Mouse (Mus musculus): ENCODE measurements around the gene Stip1. TPM values are rescaled to one million over a fixed set of nuclear protein-coding genes. Genes with fewer than 3 reads are reported as not detected.

The Stip1 gene
- polyA plus RNA-seq, 1 experiment from 2014 or later: 51.8 TPM

DNA sequence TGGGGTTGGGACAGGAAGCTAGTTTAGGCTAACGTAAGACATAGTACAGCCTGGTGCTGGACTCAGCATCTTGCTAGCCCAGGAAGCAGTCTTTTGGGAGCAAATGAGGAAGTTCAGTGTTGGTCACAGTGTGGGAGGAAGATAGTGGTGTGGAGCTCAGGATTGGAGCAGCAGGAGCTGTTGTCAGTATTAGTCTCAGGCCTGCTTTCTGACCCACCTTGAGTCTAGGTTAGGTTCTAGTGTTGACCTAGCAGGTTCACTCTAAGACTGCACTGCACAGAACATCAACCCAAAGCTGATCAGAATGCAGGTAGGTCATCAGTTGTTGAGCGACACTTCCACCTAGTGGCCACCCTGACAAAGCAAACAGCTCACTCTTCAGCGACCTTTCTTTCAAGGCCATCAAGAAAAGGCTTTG lies 19.5 kb downstream of the Stip1 start:
- Histone ChIP-seq H3K4me2 (replicated peaks; ENCODE audit: low read depth, low read length) (no peak overlapping the region), H3K27ac (ENCODE audit: low read length) (0 out of 2 replicates have a peak overlapping the region, but pooled peaks have one; percentile 4), H3K9me3 (ENCODE audit: low read length) (no peaks in the 10 kb centered on the region)

DNA sequence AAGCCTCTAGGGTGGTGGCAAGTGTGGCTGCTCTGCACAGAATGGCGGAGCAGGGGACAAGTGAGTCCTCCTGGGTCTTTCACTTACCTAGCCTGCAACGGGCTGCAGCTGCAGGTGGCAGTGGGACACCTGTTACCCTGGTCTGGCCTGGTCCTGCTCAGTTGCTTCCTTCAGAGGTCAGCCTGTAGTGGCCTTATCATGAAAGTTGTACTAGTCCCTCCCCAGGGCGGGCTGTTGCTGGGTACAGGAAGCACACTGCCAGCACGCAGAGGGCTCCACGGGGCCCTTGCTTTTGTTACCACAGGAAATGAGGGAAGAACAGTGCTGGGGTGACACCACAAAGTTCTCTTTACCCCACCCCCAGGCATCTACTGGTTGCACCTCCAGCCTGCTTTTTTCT lies 20.6 kb downstream of the Stip1 start, which contains the start of gene Fermt3:
Fermt3 (minus strand) TSS at position 279 of the 400 bp plus-strand sequence.
- Histone ChIP-seq H3K4me2 (replicated peaks; ENCODE audit: low read depth, low read length) (peak within 1 kb of the TSS; percentile 19; the same call in 1 of the 2 replicates), H3K36me3 (ENCODE audit: insufficient read depth, low read length) (peaks cover 14% of the 10 kb centered on the region; the same call in 1 of the 2 replicates), H3K9ac (replicated peaks; ENCODE audit: low read depth) (no peak within 1 kb of the TSS), H3K9me3 (ENCODE audit: low read length) (no peaks in the 10 kb centered on the region), H3K4me1 (ENCODE audit: insufficient read depth, low read depth, low read length) (no peaks in the 10 kb centered on the region), H3K4me3 (ENCODE audit: low read depth, low read length) (no peak within 1 kb of the TSS), H3K27ac (ENCODE audit: low read length) (peak within 1 kb of the TSS; percentile 47), H3K27me3 (replicated peaks; ENCODE audit: insufficient read depth, low read length) (no peaks in the 10 kb centered on the region)
- peak; percentile 60 for DNase-seq (ENCODE audit: low spot score)
- WGBS: 57% methylated on average over 5 of the region's 5 CpGs
- ATAC-seq: peak; percentile 70
- TF ChIP-seq EP300 (IDR thresholded peaks at IDR 0.05) (no peak), CTCF (IDR thresholded peaks at IDR 0.05) (no peak)

More for the DNA sequence above, 19.5 kb downstream of the Stip1 start:
- peak; percentile 83 for DNase-seq (ENCODE audit: low spot score)
- H3K4me3 ChIP-seq (ENCODE audit: low read depth, low read length): no peak overlapping the region
- WGBS: 39% methylated on average over 3 of the region's 3 CpGs
- no peak for TF ChIP-seq EP300 (IDR thresholded peaks at IDR 0.05)
- peak; percentile 90 for TF ChIP-seq CTCF (IDR thresholded peaks at IDR 0.05)
- no peaks in the 10 kb centered on the region for H3K27me3 ChIP-seq (replicated peaks; ENCODE audit: insufficient read depth, low read length)
- no peaks in the 10 kb centered on the region for H3K4me1 ChIP-seq (ENCODE audit: insufficient read depth, low read depth, low read length)
- no peak overlapping the region for H3K9ac ChIP-seq (replicated peaks; ENCODE audit: low read depth)
- peaks cover 22% of the 10 kb centered on the region for H3K36me3 ChIP-seq (ENCODE audit: insufficient read depth, low read length)
- peak; percentile 73 for ATAC-seq

DNA sequence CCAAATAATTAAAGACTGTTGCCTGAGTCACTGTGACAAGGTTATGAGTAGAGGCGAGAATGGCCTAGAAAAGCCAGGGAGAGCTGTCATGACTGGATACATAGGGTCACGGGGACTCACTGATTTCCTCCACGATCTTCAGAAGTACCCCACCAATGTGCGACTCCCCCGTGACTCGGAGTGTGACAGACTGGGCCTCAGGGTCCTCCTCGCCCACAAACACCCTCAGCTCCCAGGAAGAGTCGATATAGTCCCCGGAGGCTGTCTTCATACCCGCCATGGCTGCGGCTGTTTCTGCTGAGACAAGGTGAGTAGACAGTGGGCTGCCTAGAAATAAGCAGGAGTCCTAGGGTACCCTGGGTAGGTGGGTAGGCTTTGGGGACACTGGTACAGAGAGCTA lies 21.2 kb downstream of the Stip1 start:
- ATAC-seq (no peak), DNase-seq (ENCODE audit: low spot score) (no peak)
- TF ChIP-seq CTCF (IDR thresholded peaks at IDR 0.05) (no peak), EP300 (IDR thresholded peaks at IDR 0.05) (no peak)
- Histone ChIP-seq H3K9ac (replicated peaks; ENCODE audit: low read depth) (no peak overlapping the region), H3K4me1 (ENCODE audit: insufficient read depth, low read depth, low read length) (no peaks in the 10 kb centered on the region), H3K36me3 (ENCODE audit: insufficient read depth, low read length) (peaks cover 10% of the 10 kb centered on the region; the same call in 1 of the 2 replicates), H3K9me3 (ENCODE audit: low read length) (no peaks in the 10 kb centered on the region), H3K4me2 (replicated peaks; ENCODE audit: low read depth, low read length) (peak overlapping the region; percentile 17; the same call in 1 of the 2 replicates), H3K4me3 (ENCODE audit: low read depth, low read length) (no peak overlapping the region), H3K27ac (ENCODE audit: low read length) (peak overlapping the region; percentile 47), H3K27me3 (replicated peaks; ENCODE audit: insufficient read depth, low read length) (no peaks in the 10 kb centered on the region)
- 77% methylated on average over 11 of the region's 11 CpGs for WGBS

DNA sequence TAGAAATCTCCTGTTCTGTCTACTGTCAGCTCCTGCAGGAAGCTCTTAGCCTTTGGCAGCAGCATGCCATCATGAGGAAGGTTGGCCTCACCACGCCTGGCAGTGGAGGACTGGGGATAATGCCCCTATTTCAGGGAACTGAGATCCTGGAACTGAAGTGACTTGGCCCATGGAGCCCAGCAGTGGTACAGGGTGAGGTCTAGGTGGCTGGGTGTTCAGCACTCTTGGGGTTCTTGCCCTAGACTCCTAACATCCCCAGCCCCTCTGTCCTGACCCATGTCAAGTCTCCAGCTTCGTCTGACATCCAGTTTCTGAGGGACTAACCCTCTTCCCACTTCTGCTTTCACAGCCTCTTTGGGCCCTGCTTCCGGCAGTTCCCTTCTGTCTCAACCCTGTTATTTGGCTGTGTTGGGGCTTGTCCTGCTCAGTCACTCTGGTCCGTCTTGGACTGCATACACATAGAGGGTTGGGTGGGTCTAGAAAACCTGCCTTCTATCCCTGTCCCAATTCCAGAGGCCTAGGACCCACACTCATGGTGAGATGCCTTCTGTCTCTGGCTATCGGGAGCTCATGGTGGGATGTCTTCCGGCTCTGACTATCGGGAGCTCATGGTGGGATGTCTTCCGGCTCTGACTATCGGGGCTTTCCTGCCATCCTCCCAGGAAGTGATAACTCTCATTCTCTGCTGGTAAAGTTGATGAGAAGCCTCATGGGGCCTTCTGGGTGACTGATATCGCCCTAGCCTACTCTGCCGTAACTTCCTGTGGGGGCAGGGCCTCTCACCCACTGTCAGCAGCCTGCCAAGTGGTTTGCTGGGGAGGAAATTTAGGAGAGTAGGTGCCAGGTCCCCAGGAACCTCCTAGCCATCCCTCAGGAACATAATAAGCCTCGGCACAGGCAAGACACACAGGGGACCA lies 22.0 kb downstream of the Stip1 start:
- 0 out of 2 replicates have a peak overlapping the region, but pooled peaks have one; percentile 19 for H3K4me2 ChIP-seq (replicated peaks; ENCODE audit: low read depth, low read length)
- DNase-seq (ENCODE audit: low spot score): peak; percentile 24
- no peak overlapping the region for H3K9ac ChIP-seq (replicated peaks; ENCODE audit: low read depth)

DNA sequence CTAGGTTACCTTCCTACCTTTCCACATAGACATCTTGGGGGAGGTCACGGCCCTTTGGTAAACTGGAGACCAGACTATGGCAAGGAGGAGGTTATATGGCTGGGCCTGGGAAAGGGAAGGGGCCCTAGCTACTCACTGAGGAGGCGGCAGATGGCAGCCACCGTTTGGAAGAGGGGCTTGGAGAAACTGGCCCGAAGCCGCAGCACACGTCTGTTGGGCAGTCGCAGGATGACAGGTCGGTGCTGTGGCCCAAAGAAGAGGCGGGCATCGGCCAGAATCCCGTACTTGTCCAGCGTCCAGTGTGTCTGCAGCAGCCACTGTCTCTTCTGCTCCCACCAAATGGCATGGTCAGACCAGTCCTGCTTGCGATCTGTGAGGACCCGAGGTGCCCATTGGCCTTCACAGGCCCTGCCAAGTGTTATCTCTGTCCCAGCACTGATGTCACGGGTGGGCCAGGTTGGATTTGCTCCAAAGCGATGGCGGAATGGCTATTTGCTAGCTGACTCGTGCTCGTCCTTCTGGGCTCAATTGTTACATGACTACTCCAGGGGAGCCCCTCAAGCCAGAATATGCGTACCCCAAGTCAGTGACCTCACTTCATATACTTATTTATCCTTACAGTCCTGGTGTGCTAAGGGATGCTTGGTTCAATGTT lies 25.2 kb downstream of the Stip1 start:
- Histone ChIP-seq H3K4me1 (ENCODE audit: insufficient read depth, low read depth, low read length) (no peaks in the 10 kb centered on the region), H3K4me2 (replicated peaks; ENCODE audit: low read depth, low read length) (no peak overlapping the region), H3K27me3 (replicated peaks; ENCODE audit: insufficient read depth, low read length) (no peaks in the 10 kb centered on the region), H3K9me3 (ENCODE audit: low read length) (no peaks in the 10 kb centered on the region), H3K36me3 (ENCODE audit: insufficient read depth, low read length) (no peaks in the 10 kb centered on the region), H3K9ac (replicated peaks; ENCODE audit: low read depth) (no peak overlapping the region), H3K4me3 (ENCODE audit: low read depth, low read length) (no peak overlapping the region), H3K27ac (ENCODE audit: low read length) (no peak overlapping the region)
- TF ChIP-seq CTCF (IDR thresholded peaks at IDR 0.05) (no peak), EP300 (IDR thresholded peaks at IDR 0.05) (no peak)
- DNase-seq (ENCODE audit: low spot score): no peak
- 85% methylated on average over 18 of the region's 20 CpGs for WGBS
- ATAC-seq: no peak

More for the DNA sequence above, 22.0 kb downstream of the Stip1 start:
- no peaks in the 10 kb centered on the region for H3K4me1 ChIP-seq (ENCODE audit: insufficient read depth, low read depth, low read length)
- no peaks in the 10 kb centered on the region for H3K9me3 ChIP-seq (ENCODE audit: low read length)
- 0 out of 2 replicates have a peak, but pooled peaks have one; percentile 11 for ATAC-seq
- H3K36me3 ChIP-seq (ENCODE audit: insufficient read depth, low read length): peaks cover 10% of the 10 kb centered on the region; the same call in 1 of the 2 replicates
- peak overlapping the region; percentile 47 for H3K27ac ChIP-seq (ENCODE audit: low read length)
- WGBS: 63% methylated on average over 12 of the region's 12 CpGs
- H3K4me3 ChIP-seq (ENCODE audit: low read depth, low read length): no peak overlapping the region
- no peak for TF ChIP-seq EP300 (IDR thresholded peaks at IDR 0.05)
- no peak for TF ChIP-seq CTCF (IDR thresholded peaks at IDR 0.05)
- H3K27me3 ChIP-seq (replicated peaks; ENCODE audit: insufficient read depth, low read length): no peaks in the 10 kb centered on the region

DNA sequence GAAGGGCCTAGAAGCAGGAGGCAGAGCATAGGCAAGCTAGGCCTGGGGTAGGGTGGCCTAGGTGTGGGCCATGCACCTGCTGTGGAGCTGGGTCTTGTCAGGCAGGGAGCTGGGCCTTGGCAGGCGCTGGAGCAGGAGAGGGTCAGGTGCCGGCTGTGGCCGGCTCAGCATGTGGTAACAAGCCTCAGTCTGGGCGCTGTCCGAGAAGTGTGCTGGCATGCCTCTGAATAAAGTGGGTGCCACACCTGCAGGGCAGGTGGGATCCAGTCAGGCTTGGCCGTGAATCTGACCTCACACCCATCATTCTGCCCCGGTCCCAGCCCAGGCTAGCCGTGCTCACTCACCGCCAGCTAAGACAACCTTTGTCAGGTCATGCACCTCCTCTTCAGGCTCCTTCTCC lies 25.8 kb downstream of the Stip1 start:
- Histone ChIP-seq H3K4me1 (ENCODE audit: insufficient read depth, low read depth, low read length) (no peaks in the 10 kb centered on the region), H3K4me2 (replicated peaks; ENCODE audit: low read depth, low read length) (no peak overlapping the region), H3K4me3 (ENCODE audit: low read depth, low read length) (no peak overlapping the region), H3K9me3 (ENCODE audit: low read length) (no peaks in the 10 kb centered on the region), H3K27me3 (replicated peaks; ENCODE audit: insufficient read depth, low read length) (no peaks in the 10 kb centered on the region), H3K9ac (replicated peaks; ENCODE audit: low read depth) (no peak overlapping the region), H3K27ac (ENCODE audit: low read length) (no peak overlapping the region), H3K36me3 (ENCODE audit: insufficient read depth, low read length) (no peaks in the 10 kb centered on the region)
- no peak for TF ChIP-seq CTCF (IDR thresholded peaks at IDR 0.05)
- TF ChIP-seq EP300 (IDR thresholded peaks at IDR 0.05): no peak
- DNase-seq (ENCODE audit: low spot score): no peak
- no peak for ATAC-seq
- 90% methylated on average over 9 of the region's 9 CpGs for WGBS
